Comparison of ENCODE assay signal across 23 mouse cellular contexts in the genomic region with DNA sequence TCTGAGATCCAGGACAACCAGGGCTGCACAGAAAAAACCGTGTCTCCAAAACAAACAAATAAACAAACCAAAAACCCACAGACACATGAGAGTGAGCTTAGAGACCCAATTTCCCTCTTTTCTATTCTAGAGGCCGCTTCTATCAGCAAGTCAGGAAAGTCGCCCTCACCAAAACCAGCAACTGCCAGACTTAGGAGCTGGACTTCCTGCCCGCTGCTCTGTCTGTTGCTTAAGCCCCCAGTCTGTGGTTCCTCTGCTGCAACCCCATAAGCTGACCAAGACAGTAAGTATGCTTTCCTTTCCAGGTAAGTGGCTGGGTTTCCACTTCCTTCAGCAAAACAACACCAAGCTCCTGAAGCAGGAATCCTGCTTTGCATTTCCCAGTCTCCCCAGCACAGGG. TPM values are rescaled to one million over a fixed set of nuclear protein-coding genes. Genes with fewer than 3 reads are reported as not detected.
A peak's percentile ranks its signal among the peaks of the same experiment; 100 is the strongest.
DNase-seq lines count a peak whose midpoint lies in the region; ATAC-seq lines count a peak whose summit lies in the region.
"Had no signal": no experiment of that assay in that cellular context is flagged by ENCODE, and none has a peak within 500 bp of the region (broad histone marks: within the 10 kb centered on the region; RNA-seq: fewer than 3 reads in every experiment).

No protein-coding gene starts in this region.

- no peaks in the 10 kb centered on the region for H3K9me3 ChIP-seq in liver, embryonic 12.5 days (replicated peaks)
- H3K9me3 ChIP-seq: embryonic facial prominence, embryonic 12.5 days; forebrain, embryonic 13.5 days; limb, embryonic 15.5 days; midbrain, embryonic 10.5 days had no signal

- WGBS in liver, embryonic 12.5 days (ENCODE audit: insufficient replicate concordance): 36% methylated on average over 4 of the region's 4 CpGs

- H3K27ac ChIP-seq in liver, embryonic 12.5 days: 0 out of 2 replicates have a peak overlapping the region, but pooled peaks have one; percentile 5
- H3K27ac ChIP-seq: embryonic facial prominence, embryonic 12.5 days; forebrain, embryonic 13.5 days; heart, adult 2 months; kidney, postnatal 0 days; limb, embryonic 15.5 days; midbrain, embryonic 10.5 days; stomach, postnatal 0 days had no signal

- ATAC-seq in hematopoietic stem cell, adult 5-6 weeks (replicated peaks in 1 of 2; ENCODE audit: insufficient read depth in 1 of 2, low FRiP score in 2 of 2, low TSS enrichment in 1 of 2, low read depth in 1 of 2, poor library complexity in 2 of 2, severe bottlenecking in 2 of 2): peak; percentile 39 to 62; a peak in 3 of 4 replicates
- ATAC-seq in liver, embryonic 12.5 days: no peak
- ATAC-seq in megakaryocyte progenitor cell, adult 5-6 weeks (replicated peaks; ENCODE audit: poor library complexity): peak; percentile 67
- ATAC-seq: forebrain, embryonic 13.5 days had no signal

- no peaks in the 10 kb centered on the region for H3K27me3 ChIP-seq in liver, embryonic 12.5 days (replicated peaks)
- H3K27me3 ChIP-seq: embryonic facial prominence, embryonic 12.5 days; forebrain, embryonic 13.5 days; limb, embryonic 15.5 days had no signal

- H3K4me3 ChIP-seq in liver, embryonic 12.5 days: no peak overlapping the region
- H3K4me3 ChIP-seq: embryonic facial prominence, embryonic 12.5 days; erythroblast, embryonic 14.5 days; forebrain, embryonic 13.5 days; heart, adult 2 months; limb, embryonic 15.5 days; midbrain, embryonic 10.5 days had no signal

- H3K36me3 ChIP-seq in liver, embryonic 12.5 days: no peaks in the 10 kb centered on the region
- H3K36me3 ChIP-seq: embryonic facial prominence, embryonic 12.5 days; limb, embryonic 15.5 days; midbrain, embryonic 10.5 days had no signal

- no peak overlapping the region for H3K9ac ChIP-seq in liver, embryonic 12.5 days
- H3K9ac ChIP-seq: embryonic facial prominence, embryonic 12.5 days; forebrain, embryonic 13.5 days; limb, embryonic 15.5 days had no signal

- peak; percentile 37 for DNase-seq in lung, postnatal 36 days
- DNase-seq in lung, postnatal 25 days (ENCODE audit: low spot score): no peak
- DNase-seq in cerebellum, postnatal 4 days (ENCODE audit: low spot score in 2 of 2): no peak
- DNase-seq in left cerebral cortex, adult 18-20 months (ENCODE audit: low spot score in 2 of 2): no peak
- no peak for DNase-seq in thymus, postnatal 14 days
- DNase-seq: adrenal gland, adult 2 months; B cell, adult 2 months; cerebellum, adult 18-20 months; cerebellum, postnatal 36 days; heart, adult 2 months; heart, postnatal 4 days; kidney, adult 18-20 months; retina, postnatal 1 day had no signal

- H3K4me2 ChIP-seq in liver, embryonic 12.5 days: no peak overlapping the region
- H3K4me2 ChIP-seq: embryonic facial prominence, embryonic 12.5 days; forebrain, embryonic 13.5 days; limb, embryonic 15.5 days had no signal

- H3K4me1 ChIP-seq in liver, embryonic 12.5 days: peaks cover 68% of the 10 kb centered on the region
- H3K4me1 ChIP-seq: forebrain, embryonic 13.5 days had no signal

RNA-seq across cellular contexts. Expression of gene Ubash3b, which starts 26.6 kb away (rescaled TPM):
- total RNA-seq in hematopoietic stem cell, adult 5-6 weeks (2017): 9.6 and 13.3 TPM in 2 replicates
- polyA plus RNA-seq in liver, embryonic 12.5 days (2016; fragmentation: Nextera tagmentation; extraction: Ambion mirVana): 12.2 and 14.0 TPM in 2 replicates
- total RNA-seq in megakaryocyte progenitor cell, adult 5-6 weeks (2015): 8.8 and 9.9 TPM in 2 replicates
- 5.3 and 5.8 TPM in 2 replicates for total RNA-seq in megakaryocyte progenitor cell, adult 5-6 weeks (2017)
- total RNA-seq in left cerebral cortex, adult 18-20 months (2021): 10 to 100 TPM; 24.7 to 26.0 TPM
